Mouse (Mus musculus) lung, postnatal 0 days (tissue): ENCODE measurements around the gene Agtpbp1. TPM values are rescaled to one million over a fixed set of nuclear protein-coding genes. Genes with fewer than 3 reads are reported as not detected.

Experiments used
- ATAC-seq: fragments of 200-750 bp; cut with Nextera tagmentation; 2 replicates; pipeline ENCODE4 v1.8.0; 2017; ENCODE audit warnings: moderate library complexity
- DNase-seq: peaks from one replicate; pipeline ENCODE4 v3.0.0-alpha.2; 2016; ENCODE audit warnings: low spot score
- H3K27ac ChIP-seq: fragments of 300-500 bp; sonication (generic); 2 replicates; pipeline ENCODE4 v1.5.1; 2014; ENCODE audit warnings: antibody characterized with exemption, mild to moderate bottlenecking, low read length, mixed read lengths
- H3K27me3 ChIP-seq: fragments of 300-500 bp; sonication (generic); replicated peaks from 2 replicates; pipeline ENCODE4 v1.6.1; 2014; ENCODE audit warnings: low read length, mixed read lengths; ENCODE audit not compliant: insufficient read depth
- H3K36me3 ChIP-seq: fragments of 300-500 bp; sonication (generic); 2 replicates; pipeline ENCODE4 v1.6.1; 2014; ENCODE audit warnings: low read length, mixed read lengths; ENCODE audit not compliant: insufficient read depth
- H3K4me1 ChIP-seq: fragments of 300-500 bp; sonication (generic); 2 replicates; pipeline ENCODE4 v1.6.1; 2014; ENCODE audit warnings: antibody characterized with exemption, low read depth, low read length, mixed read lengths; ENCODE audit not compliant: insufficient read depth
- H3K4me2 ChIP-seq: fragments of 300-500 bp; sonication (generic); replicated peaks from 2 replicates; pipeline ENCODE4 v1.6.1; 2014; ENCODE audit warnings: low read depth, mild to moderate bottlenecking, low read length, moderate library complexity, mixed read lengths
- H3K4me3 ChIP-seq: fragments of 300-500 bp; sonication (generic); 2 replicates; pipeline ENCODE4 v1.5.1; 2014; ENCODE audit warnings: low read depth, low read length
- H3K9ac ChIP-seq: fragments of 300-500 bp; sonication (generic); replicated peaks from 2 replicates; pipeline ENCODE4 v1.6.1; 2014; ENCODE audit warnings: low read depth, mild to moderate bottlenecking
- H3K9me3 ChIP-seq: fragments of 300-500 bp; sonication (generic); 2 replicates; pipeline ENCODE4 v1.6.1; 2016; ENCODE audit warnings: low read length, mixed read lengths
- CTCF ChIP-seq: IDR thresholded peaks from 2 replicates; pipeline ENCODE4 v1.5.1; 2016; ENCODE audit warnings: antibody characterized with exemption, mild to moderate bottlenecking
- EP300 ChIP-seq: IDR thresholded peaks from 2 replicates; pipeline ENCODE4 v1.6.1; 2016; ENCODE audit warnings: antibody characterized with exemption, mild to moderate bottlenecking, control low read depth
- WGBS: fragments of 180-500 bp; shearing (Covaris S2); extraction: QIAGEN DNeasy Blood & Tissue Kit; methylation state at CpG from one replicate; pipeline ENCODE4 v1.1.7; 2014; 5-methylcytosine and 5-hydroxymethylcytosine counted together
- polyA plus RNA-seq: library from polyadenylated mRNA; unstranded; fragments of >200 nt; fragmentation: Nextera tagmentation; extraction: Ambion mirVana; gene quantifications from 2 replicates; pipeline ENCODE4 v1.2.1, GENCODE M21; 2015

Agtpbp1 gene
- polyA plus RNA-seq, 1 experiment from 2014 or later: 14.1 TPM

GRCm38 (mm10) chr13:59472222-59472621, 112.8 kb downstream of the Agtpbp1 start:
- Histone ChIP-seq H3K27me3 (no peaks in the 10 kb centered on the region), H3K4me3 (no peak overlapping the region), H3K9ac (no peak overlapping the region), H3K27ac (no peak overlapping the region), H3K4me1 (no peaks in the 10 kb centered on the region), H3K9me3 (no peaks in the 10 kb centered on the region), H3K4me2 (no peak overlapping the region), H3K36me3 (peaks cover 9% of the 10 kb centered on the region; the same call in 1 of the 2 replicates)
- 77% methylated on average over 5 of the region's 5 CpGs for WGBS
- ATAC-seq (no peak), DNase-seq (no peak)
- TF ChIP-seq CTCF: no peak

- Histone ChIP-seq H3K4me1 (no peaks in the 10 kb centered on the region), H3K36me3 (peaks cover 7% of the 10 kb centered on the region; the same call in 1 of the 2 replicates), H3K9ac (no peak overlapping the region), H3K4me2 (no peak overlapping the region), H3K27ac (no peak overlapping the region), H3K4me3 (no peak overlapping the region), H3K27me3 (no peaks in the 10 kb centered on the region), H3K9me3 (no peaks in the 10 kb centered on the region)
- no peak for TF ChIP-seq CTCF
- no peak for TF ChIP-seq EP300
- DNase-seq (no peak), ATAC-seq (no peak)
- 81% methylated on average over 5 of the region's 5 CpGs for WGBS
These were observed 115.3 kb downstream of the Agtpbp1 start for GRCm38 (mm10) chr13:59469701-59470100.

DNA sequence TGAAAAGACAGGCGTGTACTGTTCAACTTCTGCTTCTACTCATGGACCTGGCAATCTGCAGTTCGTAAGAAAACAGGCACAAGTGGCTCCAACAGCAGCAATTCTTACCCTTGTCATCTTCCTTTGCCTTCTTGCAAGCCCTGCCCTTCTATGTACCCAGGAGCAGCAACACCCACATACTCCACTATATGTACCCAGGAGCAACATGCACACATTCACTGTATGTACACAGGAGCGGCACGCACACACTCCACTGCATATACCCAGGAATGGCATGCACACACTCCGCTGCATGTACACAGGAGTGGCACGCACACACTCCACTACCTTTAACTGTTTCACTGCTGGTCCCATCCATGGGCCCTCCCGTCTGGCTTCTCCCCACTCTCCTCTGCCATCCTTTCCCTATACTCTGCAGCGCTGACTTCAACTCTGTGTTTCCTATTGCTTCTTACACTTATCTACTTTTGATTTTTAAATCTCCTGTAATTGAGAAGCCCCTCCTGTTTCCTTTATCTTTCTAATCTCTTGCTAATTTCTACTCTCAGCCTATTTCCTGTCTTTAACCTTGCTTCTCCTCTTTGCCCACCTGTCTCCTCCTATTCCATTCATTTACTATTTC, 116.7 kb downstream of the Agtpbp1 start:
- H3K36me3 ChIP-seq: 0 out of 2 replicates have a peak, but pooled peaks cover 7% of the 10 kb centered on the region
- TF ChIP-seq EP300 (no peak), CTCF (no peak)
- H3K4me1 ChIP-seq: no peaks in the 10 kb centered on the region
- no peak overlapping the region for H3K9ac ChIP-seq
- peak overlapping the region; percentile 70 for H3K27ac ChIP-seq
- DNase-seq (peak; percentile 64), ATAC-seq (peak; percentile 96)
- no peak overlapping the region for H3K4me3 ChIP-seq
- no peak overlapping the region for H3K4me2 ChIP-seq
- no peaks in the 10 kb centered on the region for H3K9me3 ChIP-seq
- 62% methylated on average over 8 of the region's 8 CpGs for WGBS
- no peaks in the 10 kb centered on the region for H3K27me3 ChIP-seq

- 24% methylated on average over 3 of the region's 3 CpGs for WGBS
- H3K9me3 ChIP-seq: no peaks in the 10 kb centered on the region
- peak overlapping the region; percentile 35 for H3K27ac ChIP-seq
- no peaks in the 10 kb centered on the region for H3K4me1 ChIP-seq
- TF ChIP-seq CTCF (no peak), EP300 (no peak)
- no peak overlapping the region for H3K9ac ChIP-seq
- ATAC-seq (peak; percentile 93), DNase-seq (peak; percentile 83)
- H3K27me3 ChIP-seq: no peaks in the 10 kb centered on the region
- no peak overlapping the region for H3K4me3 ChIP-seq
- H3K4me2 ChIP-seq: no peak overlapping the region
- 0 out of 2 replicates have a peak, but pooled peaks cover 7% of the 10 kb centered on the region for H3K36me3 ChIP-seq
These were observed 117.4 kb downstream of the Agtpbp1 start for GRCm38 (mm10) chr13:59467591-59467990.

- Histone ChIP-seq H3K4me2 (no peak overlapping the region), H3K9ac (no peak overlapping the region), H3K4me3 (no peak overlapping the region), H3K4me1 (no peaks in the 10 kb centered on the region), H3K9me3 (no peaks in the 10 kb centered on the region), H3K27me3 (no peaks in the 10 kb centered on the region), H3K36me3 (peaks cover 19% of the 10 kb centered on the region), H3K27ac (no peak overlapping the region)
- no peak for TF ChIP-seq EP300
- no peak for TF ChIP-seq CTCF
- no peak for DNase-seq
- WGBS: 56% methylated on average over 3 of the region's 3 CpGs
- no peak for ATAC-seq
These were observed 124.1 kb downstream of the Agtpbp1 start for GRCm38 (mm10) chr13:59460958-59461357.

DNA sequence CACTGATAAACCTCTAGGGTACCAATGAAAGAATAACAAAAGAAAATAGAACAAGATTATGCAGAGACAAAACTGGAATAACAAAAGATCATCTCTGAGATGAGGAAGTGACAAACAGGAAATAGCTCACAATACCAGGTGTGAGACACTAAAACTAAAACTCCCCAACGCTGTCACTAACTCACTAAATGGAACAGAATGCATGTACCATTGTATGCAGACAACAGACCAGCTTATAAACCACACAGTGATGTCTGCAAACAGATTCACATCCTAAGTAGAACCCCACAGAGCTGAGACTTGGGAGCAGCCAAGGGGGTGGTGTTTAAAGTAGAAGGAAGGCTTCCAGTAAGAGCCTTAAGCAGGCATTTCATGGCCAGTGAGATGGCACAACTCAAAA, 128.8 kb downstream of the Agtpbp1 start:
- DNase-seq: no peak

More for the DNA sequence above, 128.8 kb downstream of the Agtpbp1 start:
- Histone ChIP-seq H3K4me2 (no peak overlapping the region), H3K9me3 (no peaks in the 10 kb centered on the region), H3K9ac (no peak overlapping the region), H3K27me3 (no peaks in the 10 kb centered on the region), H3K27ac (no peak overlapping the region), H3K4me3 (no peak overlapping the region), H3K36me3 (peaks cover 8% of the 10 kb centered on the region), H3K4me1 (no peaks in the 10 kb centered on the region)
- ATAC-seq: no peak
- WGBS: 73% methylated on average over 1 of the region's 1 CpGs
- TF ChIP-seq CTCF: no peak
- TF ChIP-seq EP300: no peak
